Mouse (Mus musculus): ENCODE measurements around the gene Ccdc124. TPM values are rescaled to one million over a fixed set of nuclear protein-coding genes. Genes with fewer than 3 reads are reported as not detected.

The Ccdc124 gene
- polyA plus RNA-seq, 1 experiment: 26.5 TPM

DNA sequence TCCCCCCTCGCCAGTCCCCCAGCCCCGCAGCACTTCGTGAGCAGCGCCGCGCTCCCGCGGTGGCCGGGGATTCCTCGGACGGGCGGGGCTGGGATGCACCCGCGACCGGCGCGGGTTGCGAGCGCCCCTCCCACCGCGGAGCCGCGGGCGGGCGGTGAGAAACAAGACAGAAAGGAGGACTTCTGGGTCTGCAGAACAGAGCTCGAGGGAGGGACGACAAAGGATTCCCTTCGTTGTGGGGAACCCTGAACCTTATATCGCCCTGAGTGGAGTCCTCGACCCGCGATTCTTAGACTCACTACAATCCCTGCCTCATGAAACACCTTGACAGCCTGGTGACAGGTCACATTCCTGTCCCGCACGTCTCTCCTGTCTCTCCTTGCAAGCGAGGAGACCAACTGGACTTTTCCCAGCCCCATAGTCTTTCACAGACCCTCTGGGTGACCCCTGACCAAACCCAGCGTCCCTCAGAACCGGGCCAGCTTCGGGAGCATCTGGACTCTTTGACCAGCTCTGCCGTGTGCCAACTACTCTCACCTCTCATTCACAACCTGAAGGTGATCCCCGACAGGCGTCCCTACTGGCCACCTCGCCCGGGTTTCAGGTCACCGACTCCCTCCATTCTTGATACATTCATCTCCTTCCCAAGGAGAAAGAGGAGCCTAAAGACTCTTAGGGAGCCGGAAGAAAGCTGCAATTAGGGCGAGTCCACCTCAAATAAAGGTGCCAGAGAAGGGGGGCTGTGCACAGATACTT is 9.6 kb downstream of the Ccdc124 start:
- no peak for DNase-seq (ENCODE audit: low read depth in 1 of 2, low spot score in 2 of 2)
- no peaks in the 10 kb centered on the region for H3K36me3 ChIP-seq (ENCODE audit: control insufficient read depth, insufficient read depth, low read length)
- TF ChIP-seq POLR2A (IDR thresholded peaks at IDR 0.05; ENCODE audit: low read depth, low read length): no peak
- no peak for TF ChIP-seq CTCF (IDR thresholded peaks at IDR 0.05; ENCODE audit: extremely low read depth, insufficient read depth, insufficient read length, insufficient replicate concordance)
- peaks cover 17% of the 10 kb centered on the region for H3K27me3 ChIP-seq (ENCODE audit: control insufficient read depth, insufficient read depth, low read length)
- H3K4me3 ChIP-seq (ENCODE audit: extremely low read depth, insufficient read depth, insufficient read length): peak overlapping the region; percentile 24; the same call in 1 of the 2 replicates
- H3K27ac ChIP-seq (ENCODE audit: insufficient read depth, low read length): no peak overlapping the region
- H3K4me1 ChIP-seq (ENCODE audit: control insufficient read depth, insufficient read depth, insufficient read length): peaks cover 38% of the 10 kb centered on the region
- WGBS: 3% methylated on average over 45 of the region's 46 CpGs

DNA sequence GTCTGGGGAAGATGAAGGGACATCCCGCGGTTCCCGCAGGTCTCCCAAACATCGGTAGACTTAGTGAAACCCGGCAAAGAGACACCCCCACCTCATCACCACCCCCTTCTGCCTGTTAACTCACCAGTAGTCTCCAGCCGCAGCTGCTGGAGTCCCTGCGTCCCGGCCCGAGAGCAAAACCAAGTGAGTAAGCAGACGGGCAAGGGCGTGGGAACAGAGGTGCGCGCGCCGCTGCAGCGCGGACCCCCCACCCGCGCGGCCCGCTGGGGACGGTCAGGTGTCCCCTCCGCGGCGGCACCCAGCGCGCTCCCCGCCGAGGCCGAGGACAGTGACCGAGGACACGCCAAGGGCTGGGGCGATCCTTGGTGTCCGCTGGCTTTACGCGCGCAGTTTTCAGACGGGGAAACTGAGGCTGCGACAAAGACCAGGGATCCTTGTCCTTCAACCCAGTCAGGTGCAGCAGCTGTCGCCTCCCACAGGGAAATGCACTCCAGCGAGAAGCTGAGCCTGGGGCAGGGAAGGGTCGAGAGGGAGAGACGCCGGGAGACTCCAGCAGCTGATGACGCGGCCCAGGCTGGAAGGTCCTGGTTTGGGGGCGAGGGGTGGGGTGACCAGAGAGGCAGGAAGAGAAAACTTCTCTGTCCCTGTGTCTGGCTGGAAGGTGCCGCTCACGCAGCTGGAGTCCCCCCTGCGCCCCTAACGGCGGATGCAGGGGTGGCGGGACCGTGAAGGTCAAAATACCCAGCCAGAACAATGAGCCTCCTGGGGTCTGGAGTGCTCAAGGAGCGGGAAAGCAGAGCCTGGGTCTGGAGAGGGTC is 10.7 kb downstream of the Ccdc124 start, which contains the start of gene Kcnn1:
Gene Kcnn1 (minus strand): TSS at position 435 of the 818 bp plus-strand sequence.
- Histone ChIP-seq H3K4me3 (ENCODE audit: extremely low read depth, insufficient read depth, insufficient read length) (peak within 1 kb of the TSS; percentile 24; the same call in 1 of the 2 replicates), H3K4me1 (ENCODE audit: control insufficient read depth, insufficient read depth, insufficient read length) (peaks cover 29% of the 10 kb centered on the region), H3K27me3 (ENCODE audit: control insufficient read depth, insufficient read depth, low read length) (peaks cover 17% of the 10 kb centered on the region), H3K36me3 (ENCODE audit: control insufficient read depth, insufficient read depth, low read length) (no peaks in the 10 kb centered on the region), H3K27ac (ENCODE audit: insufficient read depth, low read length) (no peak within 1 kb of the TSS)
- DNase-seq (ENCODE audit: low read depth in 1 of 2, low spot score in 2 of 2): no peak
- TF ChIP-seq CTCF (IDR thresholded peaks at IDR 0.05; ENCODE audit: extremely low read depth, insufficient read depth, insufficient read length, insufficient replicate concordance): no peak
- TF ChIP-seq POLR2A (IDR thresholded peaks at IDR 0.05; ENCODE audit: low read depth, low read length): no peak
- WGBS: 2% methylated on average over 51 of the region's 55 CpGs

DNA sequence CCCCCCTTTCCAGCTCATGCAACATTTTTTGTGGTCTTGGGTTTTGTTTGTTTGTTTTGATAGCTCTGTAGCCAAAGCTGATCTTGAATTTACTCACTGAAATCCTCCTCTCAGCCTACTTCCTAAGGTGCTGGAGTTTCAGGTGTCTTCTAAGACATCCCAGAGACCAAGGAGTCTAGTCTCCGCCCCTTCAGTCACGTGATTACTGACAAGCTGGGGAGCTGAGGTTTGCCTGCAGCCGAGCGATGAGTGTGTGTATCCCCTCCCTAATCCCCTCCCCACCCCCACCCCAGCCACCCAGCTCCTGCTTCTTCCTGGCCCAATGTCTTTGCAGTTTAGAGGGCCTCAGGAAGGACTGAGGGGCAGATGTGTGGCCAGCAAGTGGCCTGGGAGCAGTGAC is 16.2 kb downstream of the Ccdc124 start:
- Histone ChIP-seq H3K4me1 (ENCODE audit: control insufficient read depth, insufficient read depth, insufficient read length) (peaks cover 12% of the 10 kb centered on the region), H3K27me3 (ENCODE audit: control insufficient read depth, insufficient read depth, low read length) (peaks cover 4% of the 10 kb centered on the region), H3K36me3 (ENCODE audit: control insufficient read depth, insufficient read depth, low read length) (no peaks in the 10 kb centered on the region), H3K4me3 (ENCODE audit: extremely low read depth, insufficient read depth, insufficient read length) (no peak overlapping the region), H3K27ac (ENCODE audit: insufficient read depth, low read length) (no peak overlapping the region)
- no peak for TF ChIP-seq CTCF (IDR thresholded peaks at IDR 0.05; ENCODE audit: extremely low read depth, insufficient read depth, insufficient read length, insufficient replicate concordance)
- no peak for TF ChIP-seq POLR2A (IDR thresholded peaks at IDR 0.05; ENCODE audit: low read depth, low read length)
- no peak for DNase-seq (ENCODE audit: low read depth in 1 of 2, low spot score in 2 of 2)
- WGBS: 45% methylated on average over 4 of the region's 4 CpGs

DNA sequence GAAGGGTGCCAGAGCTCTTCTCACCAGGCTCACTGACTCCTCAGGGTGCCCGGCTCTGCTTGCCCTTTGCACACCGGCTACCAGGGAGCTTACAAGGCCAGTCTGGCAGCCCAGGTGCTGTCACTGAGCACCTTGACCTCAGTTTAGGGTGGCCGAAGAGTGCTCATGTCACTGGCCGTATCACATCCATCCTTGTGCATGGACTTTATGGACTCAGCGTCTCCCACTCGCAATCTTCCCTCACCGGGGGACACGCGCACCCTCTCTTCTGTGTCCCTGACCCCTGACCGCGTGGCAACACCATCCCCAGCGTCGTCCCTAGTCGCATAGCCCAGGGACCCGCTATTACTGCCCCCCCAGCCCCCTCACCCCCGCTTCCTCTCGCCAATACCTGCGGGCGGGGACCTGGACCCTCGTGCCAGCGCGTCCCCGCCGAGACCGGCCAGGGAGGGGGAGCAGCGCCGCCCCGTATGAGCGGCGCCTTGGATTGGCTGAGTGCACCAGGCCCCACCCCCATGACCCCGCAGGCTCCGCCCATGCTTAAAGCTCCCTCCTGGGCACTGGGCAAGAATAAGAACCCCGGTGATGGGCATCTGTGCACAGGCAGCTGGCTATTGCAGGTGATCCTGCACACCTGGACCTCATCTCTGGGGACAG is 17.1 kb downstream of the Ccdc124 start:
- H3K4me3 ChIP-seq (ENCODE audit: extremely low read depth, insufficient read depth, insufficient read length): no peak overlapping the region

DNA sequence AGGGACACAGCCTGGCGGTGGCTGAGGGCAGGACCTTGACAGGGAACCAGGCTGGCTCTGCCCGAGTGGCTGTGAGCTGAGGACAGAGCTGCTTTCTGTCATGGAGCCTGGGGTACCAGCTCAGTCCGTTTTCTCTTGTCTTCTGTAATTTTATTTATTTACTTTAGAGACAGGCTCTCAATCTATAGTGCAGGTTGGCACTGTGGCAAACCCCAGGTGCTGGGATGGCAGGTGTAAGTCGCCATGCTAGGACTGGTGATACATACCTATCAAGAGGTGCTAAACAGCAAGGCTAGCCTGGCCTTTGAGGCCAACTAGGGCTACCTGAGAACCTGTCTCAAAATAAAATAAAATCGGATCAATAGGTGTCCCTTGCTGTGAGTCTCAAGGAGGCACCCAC is 17.7 kb downstream of the Ccdc124 start:
- peaks cover 11% of the 10 kb centered on the region for H3K4me1 ChIP-seq (ENCODE audit: control insufficient read depth, insufficient read depth, insufficient read length)
- no peaks in the 10 kb centered on the region for H3K27me3 ChIP-seq (ENCODE audit: control insufficient read depth, insufficient read depth, low read length)
- H3K27ac ChIP-seq (ENCODE audit: insufficient read depth, low read length): no peak overlapping the region
- no peak overlapping the region for H3K4me3 ChIP-seq (ENCODE audit: extremely low read depth, insufficient read depth, insufficient read length)
- TF ChIP-seq POLR2A (IDR thresholded peaks at IDR 0.05; ENCODE audit: low read depth, low read length): no peak
- TF ChIP-seq CTCF (IDR thresholded peaks at IDR 0.05; ENCODE audit: extremely low read depth, insufficient read depth, insufficient read length, insufficient replicate concordance): no peak
- no peak for DNase-seq (ENCODE audit: low read depth in 1 of 2, low spot score in 2 of 2)
- WGBS: 86% methylated on average over 5 of the region's 5 CpGs
- H3K36me3 ChIP-seq (ENCODE audit: control insufficient read depth, insufficient read depth, low read length): no peaks in the 10 kb centered on the region

More for the DNA sequence above, 17.1 kb downstream of the Ccdc124 start:
- Histone ChIP-seq H3K4me1 (ENCODE audit: control insufficient read depth, insufficient read depth, insufficient read length) (peaks cover 11% of the 10 kb centered on the region), H3K27ac (ENCODE audit: insufficient read depth, low read length) (no peak overlapping the region), H3K36me3 (ENCODE audit: control insufficient read depth, insufficient read depth, low read length) (no peaks in the 10 kb centered on the region), H3K27me3 (ENCODE audit: control insufficient read depth, insufficient read depth, low read length) (no peaks in the 10 kb centered on the region)
- TF ChIP-seq CTCF (IDR thresholded peaks at IDR 0.05; ENCODE audit: extremely low read depth, insufficient read depth, insufficient read length, insufficient replicate concordance): no peak
- no peak for TF ChIP-seq POLR2A (IDR thresholded peaks at IDR 0.05; ENCODE audit: low read depth, low read length)
- DNase-seq (ENCODE audit: low read depth in 1 of 2, low spot score in 2 of 2): no peak
- WGBS: 24% methylated on average over 33 of the region's 33 CpGs

DNA sequence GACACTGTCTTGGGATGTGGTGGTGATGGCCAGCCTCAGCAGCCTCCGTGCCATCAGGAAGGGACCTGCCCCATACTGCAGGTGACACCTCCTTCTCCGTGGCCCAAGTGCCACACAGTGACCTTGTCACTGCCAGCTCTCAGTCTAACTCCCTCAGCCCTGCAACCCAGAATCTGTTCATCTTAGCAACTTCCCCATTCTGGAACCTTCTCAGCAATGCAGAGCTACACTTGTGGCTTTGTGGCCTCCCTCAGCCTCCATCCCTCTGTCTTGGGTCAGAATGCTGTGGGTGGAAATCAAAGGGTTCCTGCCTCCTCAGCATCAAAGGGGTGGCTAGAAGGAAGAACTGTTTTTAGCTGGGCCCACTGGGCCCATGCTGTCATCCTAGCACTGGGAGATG is 19.9 kb downstream of the Ccdc124 start:
- H3K4me3 ChIP-seq (ENCODE audit: extremely low read depth, insufficient read depth, insufficient read length): no peak overlapping the region
- peak in 1 of 2 experiments; percentile 49 for DNase-seq (ENCODE audit: low read depth in 1 of 2, low spot score in 2 of 2)
- H3K36me3 ChIP-seq (ENCODE audit: control insufficient read depth, insufficient read depth, low read length): no peaks in the 10 kb centered on the region
- no peak for TF ChIP-seq POLR2A (IDR thresholded peaks at IDR 0.05; ENCODE audit: low read depth, low read length)
- TF ChIP-seq CTCF (IDR thresholded peaks at IDR 0.05; ENCODE audit: extremely low read depth, insufficient read depth, insufficient read length, insufficient replicate concordance): no peak
- WGBS: 10% methylated on average over 2 of the region's 2 CpGs
- H3K4me1 ChIP-seq (ENCODE audit: control insufficient read depth, insufficient read depth, insufficient read length): peaks cover 11% of the 10 kb centered on the region
- no peak overlapping the region for H3K27ac ChIP-seq (ENCODE audit: insufficient read depth, low read length)
- no peaks in the 10 kb centered on the region for H3K27me3 ChIP-seq (ENCODE audit: control insufficient read depth, insufficient read depth, low read length)
